Mouse (Mus musculus) neural tube, embryonic 15.5 days (tissue): ENCODE data around the gene Depdc7. TPM values are rescaled to one million over a fixed set of nuclear protein-coding genes. Genes with fewer than 3 reads are reported as not detected.
A peak's percentile ranks its signal among the peaks of the same experiment; 100 is the strongest.

Source experiments
- ATAC-seq: fragments of 200-750 bp; cut with Nextera tagmentation; 2 replicates; pipeline ENCODE4 v1.8.0; 2017; ENCODE audit warnings: mild to moderate bottlenecking, moderate TSS enrichment, moderate library complexity; ENCODE audit not compliant: low FRiP score
- H3K27ac ChIP-seq: fragments of 300-500 bp; sonication (generic); replicated peaks from 2 replicates; pipeline ENCODE4 v1.5.1; 2015; ENCODE audit warnings: mild to moderate bottlenecking, inconsistent platforms
- H3K27me3 ChIP-seq: fragments of 300-500 bp; sonication (generic); replicated peaks from 2 replicates; pipeline ENCODE4 v1.6.1; 2015; ENCODE audit warnings: inconsistent platforms
- H3K36me3 ChIP-seq: fragments of 300-500 bp; sonication (generic); 2 replicates; pipeline ENCODE4 v1.6.1; 2015; ENCODE audit warnings: inconsistent platforms
- H3K4me1 ChIP-seq: fragments of 300-500 bp; sonication (generic); 2 replicates; pipeline ENCODE4 v1.6.1; 2015; ENCODE audit warnings: inconsistent platforms
- H3K4me2 ChIP-seq: fragments of 300-500 bp; sonication (generic); 2 replicates; pipeline ENCODE4 v1.6.1; 2015; ENCODE audit warnings: inconsistent platforms, mild to moderate bottlenecking, moderate library complexity
- H3K4me3 ChIP-seq: fragments of 300-500 bp; sonication (generic); replicated peaks from 2 replicates; pipeline ENCODE4 v1.5.1; 2015; ENCODE audit warnings: mild to moderate bottlenecking, inconsistent platforms
- H3K9ac ChIP-seq: fragments of 300-500 bp; sonication (generic); replicated peaks from 2 replicates; pipeline ENCODE4 v1.6.1; 2015; ENCODE audit warnings: mild to moderate bottlenecking, inconsistent platforms
- H3K9me3 ChIP-seq: fragments of 300-500 bp; sonication (generic); replicated peaks from 2 replicates; pipeline ENCODE4 v1.6.1; 2016; ENCODE audit warnings: inconsistent platforms
- WGBS: fragments of 180-500 bp; shearing (Covaris S2); methylation state at CpG from one replicate; pipeline ENCODE4 v1.1.7; 2015; ENCODE audit warnings: mixed read lengths; 5-methylcytosine and 5-hydroxymethylcytosine counted together
- polyA plus RNA-seq: library from polyadenylated mRNA; unstranded; fragments of >200 nt; fragmentation: Nextera tagmentation; extraction: Ambion mirVana; gene quantifications from 2 replicates; pipeline ENCODE4 v1.2.1, GENCODE M21; 2015

Gene Depdc7
- polyA plus RNA-seq, result 1.1 and 3.6 TPM in 2 replicates

- H3K9me3 ChIP-seq, result no peaks in the 10 kb centered on the region
- 0% methylated on average over 31 of the region's 31 CpGs for WGBS
- peak within 1 kb of the TSS; percentile 58 for H3K9ac ChIP-seq
- H3K4me1 ChIP-seq, result peaks cover 23% of the 10 kb centered on the region
- H3K36me3 ChIP-seq, result no peaks in the 10 kb centered on the region
- peak within 1 kb of the TSS; percentile 67 for H3K4me3 ChIP-seq
- H3K4me2 ChIP-seq, result peak within 1 kb of the TSS; percentile 98
- peak; percentile 88 for ATAC-seq
- H3K27ac ChIP-seq, result no peak within 1 kb of the TSS
- peaks cover 11% of the 10 kb centered on the region for H3K27me3 ChIP-seq
Observed at GRCm38 (mm10) chr2:104742741-104743064, at the start of gene Depdc7. Gene Depdc7, minus strand, starts transcription at chr2:104742878.

GRCm38 (mm10) chr2:104774763-104775162 is 32.1 kb upstream of the Depdc7 start:
- Histone ChIP-seq H3K4me3 (no peak overlapping the region), H3K27me3 (no peaks in the 10 kb centered on the region), H3K4me1 (no peaks in the 10 kb centered on the region), H3K9ac (no peak overlapping the region), H3K27ac (no peak overlapping the region), H3K4me2 (no peak overlapping the region), H3K36me3 (peaks cover 49% of the 10 kb centered on the region), H3K9me3 (no peaks in the 10 kb centered on the region)
- 90% methylated on average over 1 of the region's 1 CpGs for WGBS
- ATAC-seq, result no peak

GRCm38 (mm10) chr2:104768697-104769096 is 26.0 kb upstream of the Depdc7 start:
- H3K9me3 ChIP-seq, result no peaks in the 10 kb centered on the region
- no peaks in the 10 kb centered on the region for H3K27me3 ChIP-seq
- no peak overlapping the region for H3K4me3 ChIP-seq
- no peak overlapping the region for H3K27ac ChIP-seq
- H3K36me3 ChIP-seq, result peaks cover 48% of the 10 kb centered on the region
- H3K4me1 ChIP-seq, result no peaks in the 10 kb centered on the region
- no peak overlapping the region for H3K4me2 ChIP-seq
- no peak overlapping the region for H3K9ac ChIP-seq
- WGBS, result 97% methylated on average over 1 of the region's 1 CpGs
- ATAC-seq, result no peak

DNA sequence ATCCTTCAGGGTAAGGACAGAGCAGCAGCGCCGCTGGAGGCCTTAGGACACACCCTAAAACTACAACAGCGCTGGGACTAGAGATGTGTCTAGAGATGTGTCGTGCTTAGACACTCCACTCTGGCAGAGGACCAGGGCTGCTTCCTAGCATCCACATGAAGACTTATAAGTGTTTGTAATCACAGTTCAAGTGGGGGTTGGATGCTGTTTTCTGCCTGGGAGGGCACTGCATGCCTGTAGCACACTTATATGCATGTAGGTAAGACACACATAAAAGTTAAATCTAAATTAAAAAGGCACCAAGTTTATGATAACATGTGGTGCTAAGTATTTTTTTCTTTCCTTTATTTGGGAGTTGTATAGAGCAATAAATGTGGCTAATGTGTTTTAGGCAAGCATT is 21.3 kb upstream of the Depdc7 start:
- WGBS, result 93% methylated on average over 4 of the region's 4 CpGs
- peaks cover 42% of the 10 kb centered on the region for H3K36me3 ChIP-seq
- no peak overlapping the region for H3K9ac ChIP-seq
- no peaks in the 10 kb centered on the region for H3K27me3 ChIP-seq
- no peak overlapping the region for H3K4me3 ChIP-seq
- no peak overlapping the region for H3K27ac ChIP-seq
- no peak overlapping the region for H3K4me2 ChIP-seq
- no peaks in the 10 kb centered on the region for H3K9me3 ChIP-seq
- no peak for ATAC-seq
- no peaks in the 10 kb centered on the region for H3K4me1 ChIP-seq

DNA sequence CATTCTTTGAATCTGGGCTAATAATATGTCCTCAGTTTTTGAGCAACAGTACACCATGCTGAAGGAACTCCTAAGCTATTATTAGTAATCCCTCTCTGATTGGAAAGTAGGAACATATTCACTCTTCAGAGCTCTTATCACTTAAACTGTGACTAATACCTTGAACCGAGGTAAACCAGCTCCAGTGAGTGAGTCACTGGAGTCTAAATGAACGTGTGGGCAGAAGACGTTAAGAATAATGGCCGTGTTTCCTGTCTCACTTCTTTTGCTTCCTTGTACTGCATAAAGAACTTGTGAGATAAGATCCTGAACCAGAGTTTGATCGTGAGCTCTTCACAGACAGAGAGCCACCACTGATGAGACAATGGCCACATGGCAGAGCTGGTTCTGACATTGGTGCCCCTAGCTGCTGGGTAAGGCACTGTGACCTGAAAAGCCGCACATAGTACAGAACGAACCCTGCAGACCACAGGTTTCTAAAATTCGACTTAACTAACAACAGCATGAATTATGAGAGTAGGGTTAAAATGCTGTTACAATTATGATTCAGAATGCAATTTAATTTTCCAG is 20.5 kb upstream of the Depdc7 start:
- H3K4me1 ChIP-seq, result no peaks in the 10 kb centered on the region
- H3K9ac ChIP-seq, result no peak overlapping the region
- H3K27ac ChIP-seq, result no peak overlapping the region
- H3K36me3 ChIP-seq, result peaks cover 36% of the 10 kb centered on the region
- H3K4me3 ChIP-seq, result no peak overlapping the region
- no peaks in the 10 kb centered on the region for H3K27me3 ChIP-seq
- H3K4me2 ChIP-seq, result no peak overlapping the region
- no peaks in the 10 kb centered on the region for H3K9me3 ChIP-seq
- WGBS, result 86% methylated on average over 8 of the region's 8 CpGs
- no peak for ATAC-seq

- H3K9me3 ChIP-seq, result no peaks in the 10 kb centered on the region
- H3K27me3 ChIP-seq, result no peaks in the 10 kb centered on the region
- no peak overlapping the region for H3K27ac ChIP-seq
- no peak overlapping the region for H3K4me2 ChIP-seq
- no peak overlapping the region for H3K4me3 ChIP-seq
- ATAC-seq, result no peak
- WGBS, result 60% methylated on average over 3 of the region's 3 CpGs
- 0 out of 2 replicates have a peak, but pooled peaks cover 6% of the 10 kb centered on the region for H3K36me3 ChIP-seq
- H3K4me1 ChIP-seq, result no peaks in the 10 kb centered on the region
- H3K9ac ChIP-seq, result no peak overlapping the region
Observed at GRCm38 (mm10) chr2:104750611-104751010, 7.9 kb upstream of the Depdc7 start.

DNA sequence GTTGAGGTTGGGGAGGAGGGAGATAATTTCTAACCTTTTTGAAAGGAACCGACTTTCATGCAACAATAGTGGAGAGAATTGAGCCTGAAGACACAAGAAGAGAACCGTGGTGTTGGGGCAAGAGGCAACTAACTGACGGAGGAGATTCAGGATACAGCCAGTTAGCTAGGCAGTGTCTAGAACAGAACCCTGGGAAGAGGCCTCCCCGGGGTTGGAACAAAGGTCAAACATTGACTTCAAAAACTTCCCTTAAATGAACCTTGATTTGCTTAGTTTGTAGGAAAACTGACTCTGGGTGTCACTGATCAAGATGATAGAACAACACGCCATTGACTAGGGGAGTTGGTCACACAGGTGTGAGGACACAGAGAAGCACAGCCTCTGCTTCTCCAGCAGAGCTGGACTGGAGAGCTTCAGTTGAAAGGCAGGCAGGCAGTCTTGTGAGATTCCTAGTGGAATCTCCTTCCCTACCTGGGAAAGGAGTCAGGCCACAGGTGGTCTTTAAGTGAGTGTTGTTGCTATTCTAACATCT is 6.0 kb upstream of the Depdc7 start:
- no peak overlapping the region for H3K9ac ChIP-seq
- no peak for ATAC-seq
- WGBS, result 80% methylated on average over 5 of the region's 5 CpGs
- no peak overlapping the region for H3K4me3 ChIP-seq
- no peaks in the 10 kb centered on the region for H3K4me1 ChIP-seq
- 0 out of 2 replicates have a peak, but pooled peaks cover 2% of the 10 kb centered on the region for H3K36me3 ChIP-seq
- H3K27me3 ChIP-seq, result no peaks in the 10 kb centered on the region
- H3K27ac ChIP-seq, result no peak overlapping the region
- no peaks in the 10 kb centered on the region for H3K9me3 ChIP-seq
- no peak overlapping the region for H3K4me2 ChIP-seq

- 65% methylated on average over 8 of the region's 8 CpGs for whole genome bisulfite sequencing
- Histone ChIP-seq H3K4me1 (peaks cover 18% of the 10 kb centered on the region), H3K4me2 (no peak overlapping the region), H3K27me3 (peaks cover 7% of the 10 kb centered on the region), H3K27ac (no peak overlapping the region), H3K36me3 (no peaks in the 10 kb centered on the region), H3K9me3 (no peaks in the 10 kb centered on the region), H3K9ac (no peak overlapping the region), H3K4me3 (no peak overlapping the region)
- ATAC-seq, result no peak
Observed at GRCm38 (mm10) chr2:104746251-104746650, 3.6 kb upstream of the Depdc7 start.

- Histone ChIP-seq H3K27ac (no peak overlapping the region), H3K9ac (no peak overlapping the region), H3K4me3 (no peak overlapping the region), H3K36me3 (no peaks in the 10 kb centered on the region), H3K27me3 (peaks cover 11% of the 10 kb centered on the region), H3K9me3 (no peaks in the 10 kb centered on the region), H3K4me2 (no peak overlapping the region), H3K4me1 (peaks cover 23% of the 10 kb centered on the region)
- no peak for ATAC-seq
- 53% methylated on average over 5 of the region's 5 CpGs for WGBS
Observed at GRCm38 (mm10) chr2:104743971-104744370, 1.3 kb upstream of the Depdc7 start.

DNA sequence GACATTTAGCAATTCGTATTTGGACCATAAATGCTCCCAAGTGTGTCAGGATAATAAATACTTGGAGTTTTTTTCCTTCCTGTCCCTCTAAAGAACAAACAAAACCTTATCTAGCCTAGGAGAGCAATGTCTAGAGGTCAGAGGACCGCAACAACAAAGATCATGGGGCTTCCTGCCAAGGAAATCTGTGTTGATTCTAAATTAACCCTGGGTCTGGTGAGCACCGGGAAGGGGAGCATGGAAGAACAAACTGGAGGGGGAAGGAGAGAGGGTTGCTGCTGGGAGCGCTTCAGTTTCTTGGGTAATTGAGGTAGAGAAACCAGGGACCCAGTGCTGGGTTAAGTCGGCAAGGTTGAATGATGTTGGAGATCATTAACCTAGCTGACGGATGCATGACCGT is 482 bp upstream of the Depdc7 start:
- ATAC-seq, result no peak
- WGBS, result 11% methylated on average over 7 of the region's 7 CpGs
- H3K36me3 ChIP-seq, result no peaks in the 10 kb centered on the region
- H3K27ac ChIP-seq, result no peak overlapping the region
- H3K27me3 ChIP-seq, result peaks cover 11% of the 10 kb centered on the region
- peaks cover 23% of the 10 kb centered on the region for H3K4me1 ChIP-seq
- H3K9ac ChIP-seq, result no peak overlapping the region
- H3K4me3 ChIP-seq, result peak overlapping the region; percentile 67
- H3K9me3 ChIP-seq, result no peaks in the 10 kb centered on the region
- H3K4me2 ChIP-seq, result peak overlapping the region; percentile 98

GRCm38 (mm10) chr2:104741896-104742740 is 560 bp downstream of the Depdc7 start:
- 6% methylated on average over 42 of the region's 46 CpGs for WGBS
- peak overlapping the region; percentile 58 for H3K9ac ChIP-seq
- peak overlapping the region; percentile 98 for H3K4me2 ChIP-seq
- H3K4me3 ChIP-seq, result peak overlapping the region; percentile 67
- no peaks in the 10 kb centered on the region for H3K36me3 ChIP-seq
- peaks cover 23% of the 10 kb centered on the region for H3K4me1 ChIP-seq
- peaks cover 11% of the 10 kb centered on the region for H3K27me3 ChIP-seq
- H3K9me3 ChIP-seq, result no peaks in the 10 kb centered on the region
- ATAC-seq, result no peak
- H3K27ac ChIP-seq, result no peak overlapping the region
